Mouse (Mus musculus) forebrain, embryonic 14.5 days (tissue): ENCODE results near the gene Pla2g5. TPM values are rescaled to one million over a fixed set of nuclear protein-coding genes. Genes with fewer than 3 reads are reported as not detected.

Source experiments
- ATAC-seq: fragments of 200-750 bp; cut with Nextera tagmentation; 2 replicates; pipeline ENCODE4 v1.8.0; 2017; ENCODE audit warnings: mild to moderate bottlenecking, moderate library complexity
- DNase-seq: peaks from one replicate; pipeline ENCODE4 v3.0.0-alpha.2; 2015; ENCODE audit warnings: low spot score
- H3K27ac ChIP-seq: fragments of 300-500 bp; sonication (generic); 2 replicates; pipeline ENCODE4 v1.5.1; 2014; ENCODE audit warnings: low read depth, mild to moderate bottlenecking, control low read depth, low read length, moderate library complexity
- H3K27me3 ChIP-seq: fragments of 300-500 bp; sonication (generic); replicated peaks from 2 replicates; pipeline ENCODE4 v1.6.1; 2014; ENCODE audit warnings: low read length, control low read depth, mixed read lengths; ENCODE audit not compliant: control insufficient read depth, insufficient read depth
- H3K36me3 ChIP-seq: fragments of 300-500 bp; sonication (generic); 2 replicates; pipeline ENCODE4 v1.6.1; 2014; ENCODE audit warnings: low read length, control low read depth; ENCODE audit not compliant: control insufficient read depth, insufficient read depth
- H3K4me1 ChIP-seq: fragments of 300-500 bp; sonication (generic); 2 replicates; pipeline ENCODE4 v1.6.1; 2014; ENCODE audit warnings: antibody characterized with exemption, low read length, control low read depth; ENCODE audit not compliant: control insufficient read depth, insufficient read depth
- H3K4me2 ChIP-seq: fragments of 300-500 bp; sonication (generic); 2 replicates; pipeline ENCODE4 v1.6.1; 2014; ENCODE audit warnings: mild to moderate bottlenecking, control low read depth, low read length
- H3K4me3 ChIP-seq: fragments of 300-500 bp; sonication (generic); 2 replicates; pipeline ENCODE4 v1.5.1; 2014; ENCODE audit warnings: low read depth, low read length, control low read depth
- H3K9ac ChIP-seq: fragments of 300-500 bp; sonication (generic); 2 replicates; pipeline ENCODE4 v1.6.1; 2014; ENCODE audit warnings: mild to moderate bottlenecking, low read length, control low read depth, moderate library complexity
- H3K9me3 ChIP-seq: fragments of 300-500 bp; sonication (generic); replicated peaks from 2 replicates; pipeline ENCODE4 v1.6.1; 2016; ENCODE audit warnings: low read length, control low read depth, mixed read lengths; ENCODE audit not compliant: control insufficient read depth
- WGBS: fragments of 180-500 bp; shearing (Covaris S2); extraction: QIAGEN DNeasy Blood & Tissue Kit; methylation state at CpG from one replicate; pipeline ENCODE4 v1.1.7; 2014; 5-methylcytosine and 5-hydroxymethylcytosine counted together
- polyA plus RNA-seq: library from polyadenylated mRNA; unstranded; fragments of >200 nt; fragmentation: Nextera tagmentation; extraction: Ambion mirVana; gene quantifications from 2 replicates; pipeline ENCODE4 v1.2.1, GENCODE M21; 2014

Gene Pla2g5
- polyA plus RNA-seq, 1 experiment from 2014 or later = 0.67 TPM

DNA sequence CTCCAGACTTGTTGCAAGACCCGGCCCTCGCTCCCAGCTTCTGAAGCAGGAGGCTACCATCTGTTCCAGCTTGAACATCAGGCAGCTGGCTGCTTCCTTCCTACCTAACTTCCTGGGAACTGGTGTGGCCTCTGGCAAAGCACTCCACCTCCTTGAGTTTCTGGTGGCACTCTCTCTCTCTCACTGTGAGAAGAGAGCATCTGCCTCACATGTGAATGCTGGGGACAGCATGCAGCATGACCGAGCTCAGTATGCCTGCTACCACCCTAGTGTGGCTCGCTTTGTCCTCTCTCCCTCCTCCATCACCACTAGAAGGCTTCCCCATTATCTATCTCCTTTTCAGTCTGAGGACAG, 66.1 kb downstream of the Pla2g5 start:
- no peak overlapping the region for H3K4me2 ChIP-seq
- H3K4me1 ChIP-seq = no peaks in the 10 kb centered on the region
- no peaks in the 10 kb centered on the region for H3K9me3 ChIP-seq
- no peak overlapping the region for H3K4me3 ChIP-seq
- H3K27me3 ChIP-seq = no peaks in the 10 kb centered on the region
- ATAC-seq = no peak
- no peak overlapping the region for H3K9ac ChIP-seq
- WGBS = 82% methylated on average over 4 of the region's 4 CpGs
- no peak overlapping the region for H3K27ac ChIP-seq
- H3K36me3 ChIP-seq = no peaks in the 10 kb centered on the region
- DNase-seq = no peak

DNA sequence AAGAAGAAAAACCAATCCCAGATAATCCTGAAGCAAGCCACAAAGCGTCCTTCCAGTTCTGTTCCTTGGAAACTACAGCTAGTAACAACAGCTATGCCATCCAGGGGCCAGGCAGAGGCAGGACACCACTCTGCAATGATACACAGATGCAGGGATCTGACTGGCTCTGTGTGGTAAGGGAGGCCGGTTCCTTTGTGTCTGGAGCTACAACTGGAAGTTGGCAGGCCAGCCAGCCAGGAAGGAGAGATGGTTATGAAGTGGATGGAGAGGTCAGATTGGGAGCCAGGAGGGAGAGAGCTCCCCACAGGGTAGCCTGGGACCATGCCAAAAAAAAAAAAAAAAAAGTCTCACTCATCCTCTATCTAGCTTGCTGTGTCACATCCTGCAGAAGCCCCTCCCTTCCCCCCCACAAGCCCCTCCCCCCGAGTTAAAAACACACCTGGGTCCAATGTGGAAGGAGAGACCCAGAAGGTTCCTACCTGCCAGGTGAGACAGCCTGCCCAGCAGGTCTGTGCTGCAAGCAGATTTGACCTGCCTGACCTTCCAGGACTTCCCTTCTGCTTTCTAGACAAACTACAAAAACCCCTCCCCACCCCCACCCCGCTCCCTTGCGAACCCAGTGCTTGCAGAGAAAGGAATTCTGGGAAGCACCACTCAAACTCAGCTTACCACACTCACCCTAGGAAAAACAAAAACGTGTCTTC, 66.6 kb downstream of the Pla2g5 start:
- 54% methylated on average over 6 of the region's 6 CpGs for WGBS
- Histone ChIP-seq H3K9ac (no peak overlapping the region), H3K4me1 (no peaks in the 10 kb centered on the region), H3K4me2 (no peak overlapping the region), H3K4me3 (no peak overlapping the region), H3K9me3 (no peaks in the 10 kb centered on the region), H3K36me3 (no peaks in the 10 kb centered on the region), H3K27ac (no peak overlapping the region), H3K27me3 (no peaks in the 10 kb centered on the region)
- DNase-seq = no peak
- ATAC-seq = no peak

DNA sequence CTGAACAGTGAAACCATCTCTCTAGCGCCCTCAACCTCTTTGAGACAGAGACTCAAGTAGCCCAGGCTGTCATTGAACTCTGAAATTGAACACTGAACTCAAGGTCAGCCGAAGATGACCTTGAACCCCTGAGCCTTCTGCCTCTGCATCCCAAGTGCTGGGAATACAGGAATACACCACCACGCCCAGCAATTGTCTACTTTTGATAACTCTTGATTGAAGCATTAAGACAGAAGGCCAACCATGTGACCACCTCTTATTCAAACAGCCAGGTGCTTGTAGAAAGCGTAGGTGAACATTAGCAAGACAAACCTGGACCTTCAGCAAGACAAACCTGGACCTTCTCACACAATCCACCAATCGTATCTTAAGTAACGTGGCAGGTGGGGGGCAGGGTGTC, 68.9 kb downstream of the Pla2g5 start:
- Histone ChIP-seq H3K4me3 (no peak overlapping the region), H3K9ac (no peak overlapping the region), H3K27ac (no peak overlapping the region), H3K9me3 (no peaks in the 10 kb centered on the region), H3K27me3 (no peaks in the 10 kb centered on the region), H3K4me1 (no peaks in the 10 kb centered on the region), H3K36me3 (no peaks in the 10 kb centered on the region), H3K4me2 (no peak overlapping the region)
- WGBS = 82% methylated on average over 6 of the region's 6 CpGs
- no peak for DNase-seq
- no peak for ATAC-seq

DNA sequence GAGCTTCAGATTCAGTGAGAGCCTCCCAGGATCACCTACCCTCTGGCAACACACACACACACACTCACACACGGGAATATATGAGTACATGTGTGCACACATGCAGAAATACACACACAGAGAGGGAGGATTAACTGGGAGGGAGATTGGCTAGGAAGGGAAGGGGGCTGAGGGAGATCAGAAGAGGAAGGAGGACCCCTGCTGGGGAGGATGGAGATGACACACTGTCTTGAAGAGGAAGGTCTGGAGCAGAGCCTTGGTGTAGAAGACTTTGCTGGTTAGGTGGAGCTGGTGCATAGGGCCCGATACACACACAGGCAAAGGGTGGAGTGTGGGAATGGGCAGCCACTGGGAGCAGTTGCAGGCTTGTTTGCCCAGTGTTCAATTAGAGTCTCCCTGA, 70.0 kb downstream of the Pla2g5 start:
- ATAC-seq (no peak), DNase-seq (peak; percentile 46)
- 62% methylated on average over 2 of the region's 2 CpGs for WGBS
- Histone ChIP-seq H3K27ac (no peak overlapping the region), H3K36me3 (no peaks in the 10 kb centered on the region), H3K4me3 (no peak overlapping the region), H3K4me2 (no peak overlapping the region), H3K9me3 (no peaks in the 10 kb centered on the region), H3K27me3 (no peaks in the 10 kb centered on the region), H3K9ac (no peak overlapping the region), H3K4me1 (no peaks in the 10 kb centered on the region)

DNA sequence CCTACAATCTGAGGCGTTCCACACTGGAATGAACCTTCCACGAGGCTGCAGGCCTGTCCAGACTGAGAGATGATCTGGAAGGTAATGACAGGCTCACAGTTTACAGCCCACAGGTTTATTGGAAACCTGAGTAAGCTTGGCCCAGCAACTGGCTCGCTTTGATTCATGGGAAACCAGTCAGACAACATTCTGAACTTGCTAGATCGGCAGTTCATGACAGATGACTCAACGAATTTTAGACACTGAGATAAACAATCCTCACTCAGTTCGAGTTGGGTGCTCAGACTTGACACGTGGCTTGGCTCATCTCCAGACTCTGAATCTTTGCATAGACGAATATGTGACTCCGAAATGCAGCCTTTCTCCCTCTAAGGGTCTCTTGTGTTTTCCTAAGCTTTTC, 70.7 kb downstream of the Pla2g5 start:
- WGBS = 73% methylated on average over 9 of the region's 9 CpGs
- Histone ChIP-seq H3K27ac (no peak overlapping the region), H3K9ac (no peak overlapping the region), H3K36me3 (no peaks in the 10 kb centered on the region), H3K9me3 (no peaks in the 10 kb centered on the region), H3K27me3 (no peaks in the 10 kb centered on the region), H3K4me1 (no peaks in the 10 kb centered on the region), H3K4me2 (no peak overlapping the region), H3K4me3 (no peak overlapping the region)
- ATAC-seq (no peak), DNase-seq (peak; percentile 13)

DNA sequence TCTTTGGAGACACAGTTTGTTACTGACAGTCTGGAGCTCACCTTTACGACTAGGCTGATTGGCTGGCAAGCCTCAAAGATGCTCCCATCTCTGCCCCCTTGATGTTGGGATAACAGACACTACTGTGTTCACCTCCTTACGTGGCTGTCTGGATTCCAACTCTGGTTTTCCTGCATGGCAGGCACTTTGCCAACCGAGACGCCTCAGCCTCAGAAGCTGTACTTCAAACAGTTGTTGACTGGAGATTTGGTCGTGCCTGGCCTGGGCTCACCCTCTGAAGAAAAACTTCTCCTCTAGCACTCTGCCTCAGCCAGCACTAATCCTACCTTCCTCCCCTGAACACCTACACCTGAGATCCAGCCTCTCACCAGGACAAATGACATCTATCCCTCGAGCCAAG, 71.8 kb downstream of the Pla2g5 start:
- WGBS = 70% methylated on average over 6 of the region's 6 CpGs
- Histone ChIP-seq H3K27ac (no peak overlapping the region), H3K27me3 (no peaks in the 10 kb centered on the region), H3K4me3 (no peak overlapping the region), H3K36me3 (no peaks in the 10 kb centered on the region), H3K9me3 (no peaks in the 10 kb centered on the region), H3K4me2 (no peak overlapping the region), H3K9ac (no peak overlapping the region), H3K4me1 (no peaks in the 10 kb centered on the region)
- DNase-seq (no peak), ATAC-seq (no peak)

DNA sequence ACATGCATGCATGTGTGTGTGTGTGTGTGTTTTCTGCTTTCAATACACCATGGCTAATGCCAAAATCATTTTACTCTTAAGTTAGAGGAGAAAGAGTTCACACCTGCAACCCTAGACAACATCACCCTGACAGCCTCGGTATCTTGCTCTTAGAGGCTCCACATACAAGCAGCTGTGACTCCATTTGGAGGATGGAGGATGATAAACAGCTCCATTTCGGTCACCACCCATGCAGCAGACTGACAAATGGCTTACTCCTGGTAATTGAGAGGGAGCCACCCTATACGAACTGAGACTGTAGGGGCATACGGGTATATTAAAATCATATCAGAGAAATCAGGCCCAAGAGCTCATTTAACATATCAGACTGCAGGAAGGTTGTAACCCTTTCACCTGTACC, 74.9 kb downstream of the Pla2g5 start:
- no peaks in the 10 kb centered on the region for H3K4me1 ChIP-seq
- H3K9ac ChIP-seq = no peak overlapping the region
- H3K4me2 ChIP-seq = no peak overlapping the region
- no peak for ATAC-seq
- H3K27ac ChIP-seq = no peak overlapping the region
- no peaks in the 10 kb centered on the region for H3K36me3 ChIP-seq
- H3K27me3 ChIP-seq = no peaks in the 10 kb centered on the region
- 87% methylated on average over 4 of the region's 4 CpGs for WGBS
- no peak for DNase-seq
- H3K4me3 ChIP-seq = no peak overlapping the region
- no peaks in the 10 kb centered on the region for H3K9me3 ChIP-seq

DNA sequence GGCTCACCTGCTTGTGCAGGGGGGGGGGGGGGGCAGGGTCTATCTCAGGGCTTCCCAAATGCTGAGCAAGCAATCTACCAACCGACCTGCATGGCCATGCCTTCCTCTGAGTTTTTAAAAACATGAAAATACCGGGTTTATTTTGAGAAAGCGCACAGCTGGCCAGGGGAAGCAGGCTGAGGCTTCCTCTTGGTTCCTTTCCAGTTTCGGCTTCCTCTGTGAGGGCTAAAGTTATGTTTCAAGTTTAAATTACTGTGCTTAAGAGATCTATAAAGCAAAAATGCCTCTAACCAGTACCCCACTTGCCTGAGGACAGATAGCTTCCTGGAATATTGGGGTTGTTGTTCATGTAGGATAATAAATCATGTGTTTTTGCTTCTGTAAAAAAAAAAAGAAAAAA, 77.1 kb downstream of the Pla2g5 start:
- Histone ChIP-seq H3K4me2 (no peak overlapping the region), H3K9me3 (no peaks in the 10 kb centered on the region), H3K27me3 (no peaks in the 10 kb centered on the region), H3K36me3 (no peaks in the 10 kb centered on the region), H3K9ac (no peak overlapping the region), H3K4me3 (no peak overlapping the region), H3K4me1 (no peaks in the 10 kb centered on the region), H3K27ac (no peak overlapping the region)
- no peak for DNase-seq
- ATAC-seq = no peak
- 78% methylated on average over 4 of the region's 4 CpGs for WGBS

DNA sequence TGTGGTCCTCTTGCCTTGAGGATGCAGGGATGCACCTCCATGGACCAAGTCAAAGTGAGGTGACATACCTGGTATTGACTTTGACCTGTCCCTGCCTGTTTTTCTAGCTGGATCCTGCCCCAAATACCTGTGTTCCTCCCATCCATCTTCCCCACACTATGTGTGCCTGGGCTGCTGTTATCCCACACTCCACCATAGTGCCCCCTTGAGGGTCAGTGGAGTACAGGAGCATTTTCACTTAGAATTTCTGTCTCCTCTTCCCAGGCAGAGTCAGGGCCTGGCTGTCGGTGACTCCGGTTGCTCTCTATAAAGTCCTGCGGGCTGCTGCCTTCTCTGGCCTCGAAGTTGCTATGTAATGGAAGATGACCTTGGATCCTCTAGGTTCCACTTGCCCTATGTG, 77.6 kb downstream of the Pla2g5 start:
- H3K9ac ChIP-seq = no peak overlapping the region
- H3K4me3 ChIP-seq = no peak overlapping the region
- no peaks in the 10 kb centered on the region for H3K4me1 ChIP-seq
- H3K36me3 ChIP-seq = no peaks in the 10 kb centered on the region
- H3K4me2 ChIP-seq = no peak overlapping the region
- no peak overlapping the region for H3K27ac ChIP-seq
- no peaks in the 10 kb centered on the region for H3K27me3 ChIP-seq
- ATAC-seq = no peak
- no peak for DNase-seq
- WGBS = 61% methylated on average over 4 of the region's 4 CpGs
- no peaks in the 10 kb centered on the region for H3K9me3 ChIP-seq
